Mouse (Mus musculus): ENCODE measurements around the gene Gm12794. TPM values are rescaled to one million over a fixed set of nuclear protein-coding genes. Genes with fewer than 3 reads are reported as not detected.
"Not testable (repeated sequence)": the region's sequence is repeated elsewhere in the genome, so short reads cannot be mapped to it uniquely, and the experiment has no call there.

Gene Gm12794
- not detected in 2 replicates for polyA plus RNA-seq (2014; fragmentation: Nextera tagmentation; extraction: Ambion mirVana)

DNA sequence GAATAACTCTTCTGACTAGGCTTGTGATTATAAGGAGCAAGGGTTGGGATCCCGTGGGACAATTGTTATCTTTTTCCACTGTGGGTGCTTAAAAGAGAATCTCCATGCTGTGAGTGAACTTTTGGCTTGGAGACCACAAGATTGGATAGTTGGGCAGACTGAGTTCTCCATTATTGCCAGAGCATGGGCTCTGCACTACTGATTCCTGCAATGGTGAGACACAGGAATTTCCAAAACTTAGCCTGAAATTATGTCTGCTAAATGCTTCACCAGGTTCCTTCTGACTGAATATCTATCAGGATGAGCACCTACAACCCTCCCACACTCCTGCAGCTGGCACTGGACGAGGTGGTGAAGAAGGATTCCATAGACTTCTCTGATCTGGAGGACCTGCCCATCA is at the start of gene Gm12794:
Gm12794 (plus strand) TSS at position 301 of the 400 bp plus-strand sequence.
- not testable (repeated sequence) for DNase-seq; H3K27me3 ChIP-seq (ENCODE audit: control insufficient read depth, insufficient read depth, low read length); H3K4me3 ChIP-seq (replicated peaks; ENCODE audit: low read depth, low read length); H3K36me3 ChIP-seq (ENCODE audit: control insufficient read depth, insufficient read depth, low read length); ATAC-seq (ENCODE audit: low FRiP score, low TSS enrichment); H3K4me2 ChIP-seq (ENCODE audit: low read length); H3K4me1 ChIP-seq (ENCODE audit: control insufficient read depth, insufficient read depth, low read length); H3K27ac ChIP-seq (replicated peaks; ENCODE audit: low read depth, low read length); H3K9ac ChIP-seq (replicated peaks; ENCODE audit: low read length); H3K9me3 ChIP-seq (ENCODE audit: control insufficient read depth, low read length)
- 80% methylated on average over 2 of the region's 2 CpGs for WGBS

DNA sequence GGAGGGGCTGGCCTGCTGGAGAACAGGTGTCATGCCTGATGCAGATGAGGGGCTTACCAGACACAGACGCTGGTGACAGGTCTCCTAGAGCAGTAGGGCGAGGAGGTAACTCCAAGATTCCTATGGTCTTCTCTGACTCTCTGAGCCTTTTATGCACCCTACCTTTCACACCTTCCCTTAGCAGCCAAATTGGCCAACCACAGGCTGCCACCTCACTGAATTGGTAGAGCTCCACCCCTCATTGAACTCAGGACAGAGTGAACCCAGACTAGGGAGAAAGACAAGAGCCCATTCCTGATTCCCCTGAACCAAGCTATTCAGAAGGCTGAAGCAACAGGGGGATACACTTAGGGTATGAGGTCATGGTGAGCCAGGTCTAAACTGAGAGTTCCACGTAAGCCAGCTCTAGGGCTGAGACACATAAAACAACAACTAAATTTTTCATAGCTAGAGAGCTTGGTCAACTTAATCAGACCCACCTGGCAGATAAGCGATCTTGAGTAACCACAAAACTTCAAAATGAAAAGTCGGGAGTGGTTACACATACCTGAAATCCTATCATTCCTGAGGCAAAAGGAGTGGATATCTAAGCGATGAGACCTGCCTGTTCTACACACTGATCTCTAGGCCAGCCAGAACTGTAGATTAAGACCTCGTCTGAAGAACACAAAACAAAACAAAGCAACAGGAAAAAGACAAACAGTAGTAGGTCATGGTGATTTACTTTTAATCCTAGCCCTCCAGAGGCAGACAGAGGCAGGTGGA is 46.4 kb upstream of the Gm12794 start, which contains the start of gene C130073F10Rik:
C130073F10Rik (minus strand) TSS at position 134 of the 765 bp plus-strand sequence.
- 89% methylated on average over 7 of the region's 7 CpGs for WGBS
- Histone ChIP-seq H3K27ac (replicated peaks; ENCODE audit: low read depth, low read length) (no peak within 1 kb of the TSS), H3K4me1 (ENCODE audit: control insufficient read depth, insufficient read depth, low read length) (no peaks in the 10 kb centered on the region), H3K36me3 (ENCODE audit: control insufficient read depth, insufficient read depth, low read length) (no peaks in the 10 kb centered on the region), H3K4me3 (replicated peaks; ENCODE audit: low read depth, low read length) (no peak within 1 kb of the TSS), H3K9ac (replicated peaks; ENCODE audit: low read length) (no peak within 1 kb of the TSS), H3K4me2 (ENCODE audit: low read length) (no peak within 1 kb of the TSS), H3K9me3 (ENCODE audit: control insufficient read depth, low read length) (no peaks in the 10 kb centered on the region), H3K27me3 (ENCODE audit: control insufficient read depth, insufficient read depth, low read length) (no peaks in the 10 kb centered on the region)
- no peak for ATAC-seq (ENCODE audit: low FRiP score, low TSS enrichment)
- DNase-seq, result no peak

DNA sequence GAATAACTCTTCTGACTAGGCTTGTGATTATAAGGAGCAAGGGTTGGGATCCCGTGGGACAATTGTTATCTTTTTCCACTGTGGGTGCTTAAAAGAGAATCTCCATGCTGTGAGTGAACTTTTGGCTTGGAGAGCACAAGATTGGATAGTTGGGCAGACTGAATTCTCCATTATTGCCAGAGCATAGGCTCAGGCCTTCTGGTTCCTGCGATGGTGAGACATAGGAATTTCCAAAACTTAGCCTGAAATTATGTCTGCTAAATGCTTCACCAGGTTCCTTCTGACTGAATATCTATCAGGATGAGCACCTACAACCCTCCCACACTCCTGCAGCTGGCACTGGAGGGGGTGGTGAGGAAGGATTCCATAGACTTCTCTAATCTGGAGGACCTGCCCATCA is 31.4 kb upstream of the Gm12794 start, which contains the start of gene Gm12800:
Gm12800 (plus strand) TSS at position 301 of the 400 bp plus-strand sequence.
- not testable (repeated sequence) for DNase-seq

DNA sequence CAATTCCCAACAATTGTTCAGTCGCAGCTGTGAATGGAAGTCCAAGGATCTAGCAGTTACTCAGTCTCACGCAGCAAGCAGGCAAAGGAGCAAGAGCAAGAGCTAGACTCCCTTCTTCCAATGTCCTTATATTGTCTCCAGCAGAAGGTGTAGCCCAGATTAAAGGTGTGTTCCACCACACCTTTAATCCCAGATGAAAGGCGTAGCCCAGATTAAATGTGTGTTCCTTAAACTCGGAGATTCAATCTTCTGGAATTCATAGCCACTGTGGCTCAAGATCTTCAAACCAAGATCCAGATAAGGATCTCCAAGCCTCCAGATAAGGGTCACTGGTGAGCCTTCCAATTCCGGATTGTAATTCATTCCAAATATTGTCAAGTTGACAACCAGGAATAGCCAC is 40.7 kb downstream of the Gm12794 start, which contains the start of gene Gm12790:
Gm12790 (minus strand) TSS at position 101 of the 400 bp plus-strand sequence.
- not testable (repeated sequence) for H3K9me3 ChIP-seq (ENCODE audit: control insufficient read depth, low read length); DNase-seq; H3K27ac ChIP-seq (replicated peaks; ENCODE audit: low read depth, low read length); ATAC-seq (ENCODE audit: low FRiP score, low TSS enrichment); H3K4me3 ChIP-seq (replicated peaks; ENCODE audit: low read depth, low read length); H3K9ac ChIP-seq (replicated peaks; ENCODE audit: low read length); H3K4me1 ChIP-seq (ENCODE audit: control insufficient read depth, insufficient read depth, low read length); H3K27me3 ChIP-seq (ENCODE audit: control insufficient read depth, insufficient read depth, low read length); H3K36me3 ChIP-seq (ENCODE audit: control insufficient read depth, insufficient read depth, low read length); H3K4me2 ChIP-seq (ENCODE audit: low read length)
- 88% methylated on average over 1 of the region's 5 CpGs for WGBS

More for the DNA sequence above, 31.4 kb upstream of the Gm12794 start, which contains the start of gene Gm12800:
- not testable (repeated sequence) for ATAC-seq (ENCODE audit: low FRiP score, low TSS enrichment); H3K27ac ChIP-seq (replicated peaks; ENCODE audit: low read depth, low read length); H3K9me3 ChIP-seq (ENCODE audit: control insufficient read depth, low read length); H3K4me2 ChIP-seq (ENCODE audit: low read length); H3K4me1 ChIP-seq (ENCODE audit: control insufficient read depth, insufficient read depth, low read length); H3K36me3 ChIP-seq (ENCODE audit: control insufficient read depth, insufficient read depth, low read length); H3K4me3 ChIP-seq (replicated peaks; ENCODE audit: low read depth, low read length); H3K27me3 ChIP-seq (ENCODE audit: control insufficient read depth, insufficient read depth, low read length); H3K9ac ChIP-seq (replicated peaks; ENCODE audit: low read length)
- WGBS, result 98% methylated on average over 2 of the region's 2 CpGs

DNA sequence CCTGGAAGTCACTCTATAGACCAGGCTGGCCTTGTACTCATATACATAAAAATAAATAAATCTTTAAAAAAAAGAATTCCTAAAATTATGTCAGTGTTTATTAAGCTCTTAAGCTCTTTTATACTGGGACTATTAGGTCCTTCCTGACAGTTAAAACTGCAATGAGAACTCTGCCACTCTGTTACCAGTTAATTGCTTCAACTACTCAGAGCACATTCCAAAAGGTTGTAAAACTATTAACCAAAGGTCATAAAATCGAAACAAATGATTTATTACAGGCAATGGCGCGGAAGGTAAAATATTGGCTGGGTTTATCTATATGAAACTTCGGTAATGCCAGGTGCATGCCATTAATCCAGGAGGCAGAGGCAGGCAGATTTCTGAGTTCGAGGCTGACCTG is 45.5 kb downstream of the Gm12794 start:
- no peaks in the 10 kb centered on the region for H3K36me3 ChIP-seq (ENCODE audit: control insufficient read depth, insufficient read depth, low read length)
- ATAC-seq (ENCODE audit: low FRiP score, low TSS enrichment), result no peak
- no peak overlapping the region for H3K27ac ChIP-seq (replicated peaks; ENCODE audit: low read depth, low read length)
- H3K27me3 ChIP-seq (ENCODE audit: control insufficient read depth, insufficient read depth, low read length), result no peaks in the 10 kb centered on the region
- 91% methylated on average over 5 of the region's 5 CpGs for WGBS
- H3K4me2 ChIP-seq (ENCODE audit: low read length), result no peak overlapping the region
- no peak overlapping the region for H3K4me3 ChIP-seq (replicated peaks; ENCODE audit: low read depth, low read length)
- H3K9me3 ChIP-seq (ENCODE audit: control insufficient read depth, low read length), result no peaks in the 10 kb centered on the region
- DNase-seq, result no peak
- no peak overlapping the region for H3K9ac ChIP-seq (replicated peaks; ENCODE audit: low read length)
- no peaks in the 10 kb centered on the region for H3K4me1 ChIP-seq (ENCODE audit: control insufficient read depth, insufficient read depth, low read length)

DNA sequence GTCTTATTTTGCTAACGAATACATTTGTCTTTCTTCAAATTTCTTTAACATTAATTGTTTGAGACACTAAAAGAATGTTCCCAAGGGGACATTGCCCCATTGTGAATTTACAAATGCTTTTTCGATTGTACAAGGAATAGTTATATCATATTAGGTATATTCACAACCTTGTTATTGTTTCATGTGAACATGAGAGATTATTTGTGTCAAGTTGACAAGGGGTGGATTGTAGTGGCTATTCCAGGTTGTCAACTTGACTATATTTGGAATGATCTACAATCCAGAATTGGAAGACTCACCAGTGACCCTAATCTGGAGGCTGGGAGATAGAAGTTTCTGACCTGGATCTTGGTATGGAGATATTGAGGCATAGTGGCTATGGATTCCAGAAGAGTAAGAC is 46.1 kb downstream of the Gm12794 start, which contains the start of gene Gm12789:
Gm12789 (plus strand) TSS at position 301 of the 400 bp plus-strand sequence.
- not testable (repeated sequence) for H3K27me3 ChIP-seq (ENCODE audit: control insufficient read depth, insufficient read depth, low read length); ATAC-seq (ENCODE audit: low FRiP score, low TSS enrichment); H3K27ac ChIP-seq (replicated peaks; ENCODE audit: low read depth, low read length); H3K36me3 ChIP-seq (ENCODE audit: control insufficient read depth, insufficient read depth, low read length); H3K9ac ChIP-seq (replicated peaks; ENCODE audit: low read length); H3K9me3 ChIP-seq (ENCODE audit: control insufficient read depth, low read length); DNase-seq; H3K4me3 ChIP-seq (replicated peaks; ENCODE audit: low read depth, low read length); H3K4me1 ChIP-seq (ENCODE audit: control insufficient read depth, insufficient read depth, low read length); H3K4me2 ChIP-seq (ENCODE audit: low read length)
- WGBS, result 96% methylated on average over 2 of the region's 2 CpGs

Other genes with a start within 250 kb of the Gm12794 start
- gene Lepr, start 223.0 kb upstream of the Gm12794 start, polyA plus RNA-seq (2014; fragmentation: Nextera tagmentation; extraction: Ambion mirVana), result 0.13 and 3.7 TPM in 2 replicates
- gene B020004J07Rik, start 96.4 kb upstream of the Gm12794 start, polyA plus RNA-seq (2014; fragmentation: Nextera tagmentation; extraction: Ambion mirVana), result not detected in 2 replicates
- not detected in 2 replicates for gene C130073F10Rik, start 46.6 kb upstream of the Gm12794 start, polyA plus RNA-seq (2014; fragmentation: Nextera tagmentation; extraction: Ambion mirVana)
- gene Gm12800, start 31.3 kb upstream of the Gm12794 start, polyA plus RNA-seq (2014; fragmentation: Nextera tagmentation; extraction: Ambion mirVana), result not detected in 2 replicates
- not detected in 2 replicates for gene Gm12790, start 40.6 kb downstream of the Gm12794 start, polyA plus RNA-seq (2014; fragmentation: Nextera tagmentation; extraction: Ambion mirVana)
- gene Gm12789, start 46.2 kb downstream of the Gm12794 start, polyA plus RNA-seq (2014; fragmentation: Nextera tagmentation; extraction: Ambion mirVana), result not detected in 2 replicates
- 49.4 and 49.8 TPM in 2 replicates for gene Pde4b, start 147.1 kb downstream of the Gm12794 start, polyA plus RNA-seq (2014; fragmentation: Nextera tagmentation; extraction: Ambion mirVana)

Data from midbrain, embryonic 14.5 days (tissue).